Mouse (Mus musculus) kidney, postnatal 0 days (tissue): Measurements from ENCODE around the gene Piezo1. TPM values are rescaled to one million over a fixed set of nuclear protein-coding genes. Genes with fewer than 3 reads are reported as not detected.

Source experiments
- ATAC-seq: fragments of 200-750 bp; cut with Nextera tagmentation; replicated peaks from 2 replicates; pipeline ENCODE4 v1.8.0; 2017; ENCODE audit warnings: low read depth, moderate number of reproducible peaks, moderate TSS enrichment, moderate library complexity; ENCODE audit not compliant: low FRiP score
- DNase-seq: peaks from one replicate; pipeline ENCODE4 v3.0.0-alpha.2; 2016; ENCODE audit warnings: low spot score
- H3K27ac ChIP-seq: fragments of 300-500 bp; sonication (generic); 2 replicates; pipeline ENCODE4 v1.5.1; 2014; ENCODE audit warnings: mild to moderate bottlenecking
- H3K27me3 ChIP-seq: fragments of 300-500 bp; sonication (generic); 2 replicates; pipeline ENCODE4 v1.6.1; 2014; ENCODE audit warnings: low read length, mixed read lengths; ENCODE audit not compliant: insufficient read depth
- H3K36me3 ChIP-seq: fragments of 300-500 bp; sonication (generic); 2 replicates; pipeline ENCODE4 v1.6.1; 2014; ENCODE audit warnings: low read length, mixed read lengths; ENCODE audit not compliant: insufficient read depth
- H3K4me1 ChIP-seq: fragments of 300-500 bp; sonication (generic); replicated peaks from 2 replicates; pipeline ENCODE4 v1.6.1; 2014; ENCODE audit warnings: antibody characterized with exemption, low read length, mixed read lengths; ENCODE audit not compliant: insufficient read depth
- H3K4me2 ChIP-seq: fragments of 300-500 bp; sonication (generic); 2 replicates; pipeline ENCODE4 v1.6.1; 2014; ENCODE audit warnings: mild to moderate bottlenecking, low read length, moderate library complexity, mixed read lengths
- H3K4me3 ChIP-seq: fragments of 300-500 bp; sonication (generic); replicated peaks from 2 replicates; pipeline ENCODE4 v1.5.1; 2014; ENCODE audit warnings: low read depth, low read length
- H3K9ac ChIP-seq: fragments of 300-500 bp; sonication (generic); 2 replicates; pipeline ENCODE4 v1.6.1; 2014; ENCODE audit warnings: low read depth, low read length
- H3K9me3 ChIP-seq: fragments of 300-500 bp; sonication (generic); replicated peaks from 2 replicates; pipeline ENCODE4 v1.6.1; 2016; ENCODE audit warnings: low read length, inconsistent platforms, mixed read lengths
- CTCF ChIP-seq: IDR thresholded peaks from 2 replicates; pipeline ENCODE4 v1.5.1; 2016; ENCODE audit warnings: antibody characterized with exemption, low read depth, mild to moderate bottlenecking, moderate library complexity
- WGBS: fragments of 180-500 bp; shearing (Covaris S2); extraction: QIAGEN DNeasy Blood & Tissue Kit; methylation state at CpG from one replicate; pipeline ENCODE4 v1.1.7; 2014; 5-methylcytosine and 5-hydroxymethylcytosine counted together
- polyA plus RNA-seq: library from polyadenylated mRNA; unstranded; fragments of >200 nt; fragmentation: Nextera tagmentation; extraction: Ambion mirVana; gene quantifications from 2 replicates; pipeline ENCODE4 v1.2.1, GENCODE M21; 2015

Piezo1 gene
- polyA plus RNA-seq, 1 experiment from 2014 or later, result 14.9 TPM

- 40% methylated on average over 7 of the region's 7 CpGs for WGBS
- DNase-seq, result no peak
Observed at GRCm38 (mm10) chr8:122586171-122586570, 35.0 kb upstream of the Piezo1 start.

GRCm38 (mm10) chr8:122585411-122585891 is 34.3 kb upstream of the Piezo1 start:
- no peak for DNase-seq
- H3K27ac ChIP-seq, result 0 out of 2 replicates have a peak overlapping the region, but pooled peaks have one; percentile 37
- peak; percentile 33; the same call in 1 of the 2 replicates for ATAC-seq

More at GRCm38 (mm10) chr8:122586171-122586570, 35.0 kb upstream of the Piezo1 start:
- Histone ChIP-seq H3K27ac (0 out of 2 replicates have a peak overlapping the region, but pooled peaks have one; percentile 37), H3K9me3 (no peaks in the 10 kb centered on the region), H3K4me3 (no peak overlapping the region), H3K27me3 (no peaks in the 10 kb centered on the region), H3K36me3 (no peaks in the 10 kb centered on the region), H3K4me2 (no peak overlapping the region), H3K4me1 (0 out of 2 replicates have a peak, but pooled peaks cover 7% of the 10 kb centered on the region), H3K9ac (no peak overlapping the region)
- TF ChIP-seq CTCF, result no peak
- no peak for ATAC-seq

DNA sequence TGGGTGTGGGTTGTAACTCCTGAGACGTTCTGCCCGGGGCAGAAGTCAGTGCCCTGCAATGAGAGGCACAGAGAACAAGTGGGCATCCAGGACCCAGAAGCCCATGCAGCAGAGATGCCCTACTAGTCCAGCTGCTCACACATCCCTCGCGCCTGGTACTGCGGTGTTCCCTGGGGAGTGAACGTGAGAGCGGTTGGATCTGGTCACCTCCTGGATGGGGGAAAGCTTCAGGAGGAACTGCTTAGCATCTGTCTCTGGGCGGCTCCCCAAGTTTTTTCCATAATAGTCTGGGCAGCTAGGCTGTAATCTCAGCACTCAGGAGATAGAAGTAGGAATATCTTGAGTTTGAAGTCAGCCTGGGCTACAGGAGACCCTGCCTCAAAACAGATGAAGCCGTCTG is 33.9 kb upstream of the Piezo1 start:
- Histone ChIP-seq H3K27me3 (no peaks in the 10 kb centered on the region), H3K27ac (0 out of 2 replicates have a peak overlapping the region, but pooled peaks have one; percentile 37), H3K4me2 (no peak overlapping the region), H3K4me3 (no peak overlapping the region), H3K9ac (no peak overlapping the region), H3K9me3 (no peaks in the 10 kb centered on the region), H3K36me3 (no peaks in the 10 kb centered on the region), H3K4me1 (0 out of 2 replicates have a peak, but pooled peaks cover 7% of the 10 kb centered on the region)
- 82% methylated on average over 9 of the region's 9 CpGs for WGBS
- DNase-seq (no peak), ATAC-seq (no peak)
- TF ChIP-seq CTCF, result no peak

More at GRCm38 (mm10) chr8:122585411-122585891, 34.3 kb upstream of the Piezo1 start:
- H3K4me2 ChIP-seq, result no peak overlapping the region
- H3K36me3 ChIP-seq, result no peaks in the 10 kb centered on the region
- no peak overlapping the region for H3K9ac ChIP-seq
- no peaks in the 10 kb centered on the region for H3K9me3 ChIP-seq
- 0 out of 2 replicates have a peak, but pooled peaks cover 7% of the 10 kb centered on the region for H3K4me1 ChIP-seq
- no peak for TF ChIP-seq CTCF
- H3K4me3 ChIP-seq, result no peak overlapping the region
- H3K27me3 ChIP-seq, result no peaks in the 10 kb centered on the region
- 35% methylated on average over 14 of the region's 14 CpGs for WGBS

- H3K4me2 ChIP-seq, result no peak overlapping the region
- TF ChIP-seq CTCF, result no peak
- DNase-seq, result no peak
- no peak for ATAC-seq
- H3K4me3 ChIP-seq, result no peak overlapping the region
- H3K4me1 ChIP-seq, result peaks cover 22% of the 10 kb centered on the region
- no peaks in the 10 kb centered on the region for H3K36me3 ChIP-seq
- H3K9ac ChIP-seq, result no peak overlapping the region
- H3K27me3 ChIP-seq, result no peaks in the 10 kb centered on the region
- no peak overlapping the region for H3K27ac ChIP-seq
- WGBS, result 52% methylated on average over 14 of the region's 15 CpGs
- no peaks in the 10 kb centered on the region for H3K9me3 ChIP-seq
Observed at GRCm38 (mm10) chr8:122580926-122581325, 29.8 kb upstream of the Piezo1 start.

GRCm38 (mm10) chr8:122579196-122579595 is 28.1 kb upstream of the Piezo1 start:
- Histone ChIP-seq H3K4me1 (peaks cover 26% of the 10 kb centered on the region), H3K36me3 (no peaks in the 10 kb centered on the region), H3K27me3 (no peaks in the 10 kb centered on the region), H3K9me3 (no peaks in the 10 kb centered on the region), H3K4me2 (no peak overlapping the region; the same call in 1 of the 2 replicates), H3K9ac (no peak overlapping the region), H3K4me3 (no peak overlapping the region), H3K27ac (no peak overlapping the region)
- no peak for DNase-seq
- TF ChIP-seq CTCF, result no peak
- WGBS, result 43% methylated on average over 7 of the region's 7 CpGs
- ATAC-seq, result no peak

- WGBS, result 12% methylated on average over 10 of the region's 10 CpGs
- H3K9ac ChIP-seq, result peak overlapping the region; percentile 71
- no peak overlapping the region for H3K27ac ChIP-seq
Observed at GRCm38 (mm10) chr8:122577116-122577515, 26.0 kb upstream of the Piezo1 start.

More at GRCm38 (mm10) chr8:122577116-122577515, 26.0 kb upstream of the Piezo1 start:
- Histone ChIP-seq H3K4me3 (no peak overlapping the region), H3K4me2 (peak overlapping the region; percentile 89), H3K36me3 (peaks cover 7% of the 10 kb centered on the region), H3K4me1 (peaks cover 26% of the 10 kb centered on the region), H3K9me3 (no peaks in the 10 kb centered on the region), H3K27me3 (no peaks in the 10 kb centered on the region)
- DNase-seq (peak; percentile 72), ATAC-seq (peak; percentile 12; the same call in 1 of the 2 replicates)
- TF ChIP-seq CTCF, result no peak
